Mouse (Mus musculus): ENCODE results near the gene Srcin1. TPM values are rescaled to one million over a fixed set of nuclear protein-coding genes. Genes with fewer than 3 reads are reported as not detected.
A peak's percentile ranks its signal among the peaks of the same experiment; 100 is the strongest.

The Srcin1 gene
- total and polyA plus RNA-seq, 2 experiments from 2014 or later: not detected

DNA sequence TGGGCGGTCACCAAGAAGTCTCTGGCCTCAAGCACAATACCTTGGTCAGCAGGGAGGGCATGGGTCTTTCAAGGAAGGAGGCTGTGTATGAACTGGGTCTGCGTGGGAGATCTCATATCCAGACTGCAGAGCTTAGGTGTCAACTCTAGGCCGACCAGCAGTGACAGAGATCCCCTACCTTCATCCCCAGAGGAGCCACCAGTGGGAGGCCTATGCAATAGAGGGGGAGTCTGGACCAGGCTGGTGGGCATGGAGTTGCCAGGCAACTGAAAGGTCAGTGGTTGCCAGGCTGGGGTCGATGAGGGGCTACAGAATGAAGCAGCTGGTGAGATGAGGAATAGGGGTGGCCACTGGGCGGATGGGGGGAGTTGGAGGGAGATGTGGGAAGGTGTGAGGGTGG, 36.4 kb downstream of the Srcin1 start:
- H3K9me3 ChIP-seq (replicated peaks; ENCODE audit: control insufficient read depth, low read length): no peaks in the 10 kb centered on the region
- H3K9ac ChIP-seq (replicated peaks; ENCODE audit: low read depth, low read length): no peak overlapping the region
- ATAC-seq (ENCODE audit: insufficient read depth, low read depth): no peak
- H3K36me3 ChIP-seq (replicated peaks; ENCODE audit: control insufficient read depth, insufficient read depth, low read length): no peaks in the 10 kb centered on the region
- peaks cover 7% of the 10 kb centered on the region; the same call in 1 of the 2 replicates for H3K4me1 ChIP-seq (ENCODE audit: control insufficient read depth, insufficient read depth)
- H3K27me3 ChIP-seq (ENCODE audit: control insufficient read depth, insufficient read depth, low read length): peaks cover 91% of the 10 kb centered on the region
- no peak overlapping the region for H3K27ac ChIP-seq (ENCODE audit: low read depth)
- 68% methylated on average over 5 of the region's 5 CpGs for WGBS
- TF ChIP-seq EP300 (IDR thresholded peaks at IDR 0.05; ENCODE audit: low read depth): no peak
- no peak for TF ChIP-seq CTCF (IDR thresholded peaks at IDR 0.05; ENCODE audit: low read depth)
- no peak overlapping the region for H3K4me2 ChIP-seq (ENCODE audit: low read depth, low read length)
- no peak for DNase-seq (ENCODE audit: low spot score)
- H3K4me3 ChIP-seq (ENCODE audit: low read depth, low read length): no peak overlapping the region

DNA sequence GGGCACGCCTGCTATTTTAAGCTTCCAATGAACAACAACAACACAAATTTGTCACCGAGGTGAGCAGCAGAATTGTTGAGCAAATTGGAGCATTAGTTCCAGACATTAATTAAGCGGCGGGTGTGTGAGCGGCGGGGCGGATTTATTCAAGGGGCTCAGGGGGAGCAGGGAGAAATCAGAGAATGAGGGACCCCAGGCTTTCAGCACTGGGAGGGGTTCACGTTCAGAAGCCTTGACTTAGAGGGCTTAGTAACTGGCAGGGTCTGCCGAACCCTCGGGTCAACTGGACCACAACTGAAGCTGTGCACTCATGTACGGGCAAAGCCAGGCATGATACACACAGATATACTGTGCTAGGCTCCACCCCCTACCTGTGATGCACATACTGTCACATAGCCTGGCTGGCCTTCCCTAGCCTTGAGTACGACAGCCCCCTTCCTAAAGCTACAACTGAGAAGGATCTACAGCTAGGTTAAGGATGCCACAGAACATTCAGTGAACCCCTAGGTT, 38.4 kb downstream of the Srcin1 start:
- H3K36me3 ChIP-seq (replicated peaks; ENCODE audit: control insufficient read depth, insufficient read depth, low read length): no peaks in the 10 kb centered on the region
- peak overlapping the region; percentile 59; the same call in 1 of the 2 replicates for H3K4me2 ChIP-seq (ENCODE audit: low read depth, low read length)
- H3K9ac ChIP-seq (replicated peaks; ENCODE audit: low read depth, low read length): no peak overlapping the region
- ATAC-seq (ENCODE audit: insufficient read depth, low read depth) (no peak), DNase-seq (ENCODE audit: low spot score) (no peak)
- H3K27me3 ChIP-seq (ENCODE audit: control insufficient read depth, insufficient read depth, low read length): peaks cover 91% of the 10 kb centered on the region
- H3K4me3 ChIP-seq (ENCODE audit: low read depth, low read length): no peak overlapping the region
- WGBS: 31% methylated on average over 12 of the region's 12 CpGs
- H3K9me3 ChIP-seq (replicated peaks; ENCODE audit: control insufficient read depth, low read length): no peaks in the 10 kb centered on the region
- peaks cover 7% of the 10 kb centered on the region; the same call in 1 of the 2 replicates for H3K4me1 ChIP-seq (ENCODE audit: control insufficient read depth, insufficient read depth)
- H3K27ac ChIP-seq (ENCODE audit: low read depth): no peak overlapping the region
- no peak for TF ChIP-seq EP300 (IDR thresholded peaks at IDR 0.05; ENCODE audit: low read depth)
- no peak for TF ChIP-seq CTCF (IDR thresholded peaks at IDR 0.05; ENCODE audit: low read depth)

DNA sequence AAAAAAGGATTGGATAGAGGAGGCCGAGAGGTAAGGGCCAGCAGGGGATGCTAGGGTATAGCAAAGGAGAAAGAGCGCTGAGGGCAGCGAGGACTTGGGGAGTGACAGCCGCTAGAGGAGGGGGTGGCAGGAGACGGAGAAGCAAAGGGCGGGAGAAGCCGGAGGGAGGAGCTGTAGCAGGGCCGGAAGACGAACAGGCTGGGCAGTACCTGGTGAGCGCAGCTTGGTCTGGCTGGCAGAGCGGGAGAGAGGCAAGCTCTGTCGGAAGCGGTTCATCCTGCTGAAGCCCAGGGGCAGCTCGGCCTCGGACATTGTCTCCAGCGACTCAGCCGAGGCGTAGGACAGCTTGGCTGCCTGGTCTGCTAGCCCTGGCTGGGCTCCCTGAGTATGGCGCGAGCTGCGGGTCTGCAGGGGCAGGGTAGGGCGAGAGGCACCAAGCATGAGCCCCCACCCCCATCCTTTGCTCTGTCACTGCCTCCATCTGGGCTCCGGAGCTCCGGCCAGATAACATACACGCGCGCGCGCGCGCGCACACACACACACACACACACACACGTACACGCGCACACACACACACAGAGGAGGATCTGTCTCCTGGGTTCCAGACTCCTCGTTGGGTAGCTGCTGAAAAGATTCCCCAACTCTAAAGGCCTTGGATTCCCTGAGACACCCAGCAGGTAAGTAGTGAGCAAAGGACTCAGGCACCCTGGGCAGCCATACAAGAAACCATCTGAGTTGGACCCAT, 39.0 kb downstream of the Srcin1 start:
- Histone ChIP-seq H3K27me3 (ENCODE audit: control insufficient read depth, insufficient read depth, low read length) (peaks cover 91% of the 10 kb centered on the region), H3K4me2 (ENCODE audit: low read depth, low read length) (peak overlapping the region; percentile 59), H3K9me3 (replicated peaks; ENCODE audit: control insufficient read depth, low read length) (no peaks in the 10 kb centered on the region), H3K9ac (replicated peaks; ENCODE audit: low read depth, low read length) (no peak overlapping the region), H3K4me3 (ENCODE audit: low read depth, low read length) (peak overlapping the region; percentile 41), H3K4me1 (ENCODE audit: control insufficient read depth, insufficient read depth) (peaks cover 7% of the 10 kb centered on the region; the same call in 1 of the 2 replicates), H3K27ac (ENCODE audit: low read depth) (no peak overlapping the region), H3K36me3 (replicated peaks; ENCODE audit: control insufficient read depth, insufficient read depth, low read length) (no peaks in the 10 kb centered on the region)
- TF ChIP-seq CTCF (IDR thresholded peaks at IDR 0.05; ENCODE audit: low read depth) (peak; percentile 16; the same call in 1 of the 2 replicates), EP300 (IDR thresholded peaks at IDR 0.05; ENCODE audit: low read depth) (no peak)
- WGBS: 1% methylated on average over 35 of the region's 36 CpGs
- 0 out of 2 replicates have a peak, but pooled peaks have one; percentile 6 for ATAC-seq (ENCODE audit: insufficient read depth, low read depth)
- DNase-seq (ENCODE audit: low spot score): no peak

DNA sequence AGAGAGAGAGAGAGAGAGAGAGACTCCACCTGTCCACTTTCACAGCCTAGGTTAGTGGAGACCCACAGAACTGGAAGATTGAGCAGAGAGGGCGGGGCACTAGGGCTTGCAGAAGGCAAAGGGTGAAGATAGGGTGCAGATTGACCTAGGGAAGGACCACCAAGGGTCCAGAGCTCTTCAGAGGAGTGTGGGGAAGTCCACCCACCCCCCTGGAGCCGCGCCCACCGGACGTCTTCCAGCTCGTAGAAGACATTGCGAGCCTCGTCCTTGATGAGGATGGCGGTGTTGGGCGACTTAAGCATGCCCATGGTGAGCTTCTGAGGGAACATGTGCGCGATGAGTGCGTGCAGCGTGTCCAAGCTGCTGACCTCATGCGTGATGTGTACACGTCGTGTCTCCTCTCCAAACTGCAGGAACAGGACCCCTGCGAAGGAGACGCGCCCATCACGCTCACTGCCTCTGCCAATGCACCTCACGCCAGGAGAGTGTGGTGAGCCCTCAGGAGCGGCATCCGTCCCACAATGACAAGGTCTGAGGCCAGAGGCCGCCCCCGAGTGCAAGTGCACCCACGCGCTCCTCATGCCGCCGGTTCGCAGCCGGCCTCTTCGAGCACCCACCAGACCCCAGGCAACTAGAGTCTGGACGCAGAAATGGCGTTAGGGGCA, 39.8 kb downstream of the Srcin1 start:
- TF ChIP-seq EP300 (IDR thresholded peaks at IDR 0.05; ENCODE audit: low read depth) (no peak), CTCF (IDR thresholded peaks at IDR 0.05; ENCODE audit: low read depth) (no peak)
- no peak overlapping the region for H3K9ac ChIP-seq (replicated peaks; ENCODE audit: low read depth, low read length)
- 11% methylated on average over 35 of the region's 35 CpGs for WGBS

DNA sequence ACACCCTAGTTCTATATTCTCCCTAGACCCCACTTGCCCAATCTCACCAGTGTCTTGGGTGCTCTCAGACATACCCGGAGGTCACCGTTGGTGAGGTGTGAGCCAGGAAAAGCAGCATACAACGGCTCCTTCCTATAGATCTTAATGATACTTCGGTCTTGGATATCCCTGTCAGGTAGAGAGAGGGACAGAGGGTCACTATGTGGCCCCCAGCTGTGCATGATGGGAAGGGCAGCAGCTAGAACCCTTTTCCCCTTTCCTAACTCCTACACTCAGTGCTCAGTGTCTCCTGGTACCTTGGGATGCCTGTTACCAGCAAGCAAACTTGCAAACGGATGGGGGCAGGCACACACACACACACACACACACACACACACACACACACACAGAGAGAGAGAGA, 40.3 kb downstream of the Srcin1 start:
- TF ChIP-seq EP300 (IDR thresholded peaks at IDR 0.05; ENCODE audit: low read depth) (no peak), CTCF (IDR thresholded peaks at IDR 0.05; ENCODE audit: low read depth) (no peak)
- peaks cover 85% of the 10 kb centered on the region for H3K27me3 ChIP-seq (ENCODE audit: control insufficient read depth, insufficient read depth, low read length)

More for the DNA sequence above, 39.8 kb downstream of the Srcin1 start:
- no peaks in the 10 kb centered on the region for H3K9me3 ChIP-seq (replicated peaks; ENCODE audit: control insufficient read depth, low read length)
- DNase-seq (ENCODE audit: low spot score) (no peak), ATAC-seq (ENCODE audit: insufficient read depth, low read depth) (no peak)
- peak overlapping the region; percentile 41 for H3K4me3 ChIP-seq (ENCODE audit: low read depth, low read length)
- H3K4me2 ChIP-seq (ENCODE audit: low read depth, low read length): no peak overlapping the region
- H3K4me1 ChIP-seq (ENCODE audit: control insufficient read depth, insufficient read depth): peaks cover 7% of the 10 kb centered on the region; the same call in 1 of the 2 replicates
- H3K27me3 ChIP-seq (ENCODE audit: control insufficient read depth, insufficient read depth, low read length): peaks cover 87% of the 10 kb centered on the region
- H3K27ac ChIP-seq (ENCODE audit: low read depth): no peak overlapping the region
- H3K36me3 ChIP-seq (replicated peaks; ENCODE audit: control insufficient read depth, insufficient read depth, low read length): no peaks in the 10 kb centered on the region

More for the DNA sequence above, 40.3 kb downstream of the Srcin1 start:
- H3K27ac ChIP-seq (ENCODE audit: low read depth): no peak overlapping the region
- WGBS: 39% methylated on average over 5 of the region's 5 CpGs
- no peak overlapping the region for H3K9ac ChIP-seq (replicated peaks; ENCODE audit: low read depth, low read length)
- H3K4me3 ChIP-seq (ENCODE audit: low read depth, low read length): no peak overlapping the region
- no peaks in the 10 kb centered on the region for H3K36me3 ChIP-seq (replicated peaks; ENCODE audit: control insufficient read depth, insufficient read depth, low read length)
- no peak overlapping the region for H3K4me2 ChIP-seq (ENCODE audit: low read depth, low read length)
- peaks cover 7% of the 10 kb centered on the region; the same call in 1 of the 2 replicates for H3K4me1 ChIP-seq (ENCODE audit: control insufficient read depth, insufficient read depth)
- DNase-seq (ENCODE audit: low spot score): no peak
- no peak for ATAC-seq (ENCODE audit: insufficient read depth, low read depth)
- H3K9me3 ChIP-seq (replicated peaks; ENCODE audit: control insufficient read depth, low read length): no peaks in the 10 kb centered on the region

Measured in heart, postnatal 0 days (tissue).